Mouse (Mus musculus) kidney, postnatal 0 days (tissue): Measurements from ENCODE around the gene Gxylt1. TPM values are rescaled to one million over a fixed set of nuclear protein-coding genes. Genes with fewer than 3 reads are reported as not detected.

Experiments
- ATAC-seq: fragments of 200-750 bp; cut with Nextera tagmentation; replicated peaks from 2 replicates; pipeline ENCODE4 v1.8.0; 2017; ENCODE audit warnings: low read depth, moderate number of reproducible peaks, moderate TSS enrichment, moderate library complexity; ENCODE audit not compliant: low FRiP score
- DNase-seq: peaks from one replicate; pipeline ENCODE4 v3.0.0-alpha.2; 2016; ENCODE audit warnings: low spot score
- H3K27ac ChIP-seq: fragments of 300-500 bp; sonication (generic); 2 replicates; pipeline ENCODE4 v1.5.1; 2014; ENCODE audit warnings: mild to moderate bottlenecking
- H3K27me3 ChIP-seq: fragments of 300-500 bp; sonication (generic); 2 replicates; pipeline ENCODE4 v1.6.1; 2014; ENCODE audit warnings: low read length, mixed read lengths; ENCODE audit not compliant: insufficient read depth
- H3K36me3 ChIP-seq: fragments of 300-500 bp; sonication (generic); 2 replicates; pipeline ENCODE4 v1.6.1; 2014; ENCODE audit warnings: low read length, mixed read lengths; ENCODE audit not compliant: insufficient read depth
- H3K4me1 ChIP-seq: fragments of 300-500 bp; sonication (generic); replicated peaks from 2 replicates; pipeline ENCODE4 v1.6.1; 2014; ENCODE audit warnings: antibody characterized with exemption, low read length, mixed read lengths; ENCODE audit not compliant: insufficient read depth
- H3K4me2 ChIP-seq: fragments of 300-500 bp; sonication (generic); 2 replicates; pipeline ENCODE4 v1.6.1; 2014; ENCODE audit warnings: mild to moderate bottlenecking, low read length, moderate library complexity, mixed read lengths
- H3K4me3 ChIP-seq: fragments of 300-500 bp; sonication (generic); replicated peaks from 2 replicates; pipeline ENCODE4 v1.5.1; 2014; ENCODE audit warnings: low read depth, low read length
- H3K9ac ChIP-seq: fragments of 300-500 bp; sonication (generic); 2 replicates; pipeline ENCODE4 v1.6.1; 2014; ENCODE audit warnings: low read depth, low read length
- H3K9me3 ChIP-seq: fragments of 300-500 bp; sonication (generic); replicated peaks from 2 replicates; pipeline ENCODE4 v1.6.1; 2016; ENCODE audit warnings: low read length, inconsistent platforms, mixed read lengths
- CTCF ChIP-seq: IDR thresholded peaks from 2 replicates; pipeline ENCODE4 v1.5.1; 2016; ENCODE audit warnings: antibody characterized with exemption, low read depth, mild to moderate bottlenecking, moderate library complexity
- WGBS: fragments of 180-500 bp; shearing (Covaris S2); extraction: QIAGEN DNeasy Blood & Tissue Kit; methylation state at CpG from one replicate; pipeline ENCODE4 v1.1.7; 2014; 5-methylcytosine and 5-hydroxymethylcytosine counted together
- polyA plus RNA-seq: library from polyadenylated mRNA; unstranded; fragments of >200 nt; fragmentation: Nextera tagmentation; extraction: Ambion mirVana; gene quantifications from 2 replicates; pipeline ENCODE4 v1.2.1, GENCODE M21; 2015

The Gxylt1 gene
- polyA plus RNA-seq, 1 experiment from 2014 or later: 6.7 TPM

- Histone ChIP-seq H3K4me1 (no peaks in the 10 kb centered on the region), H3K4me2 (no peak overlapping the region), H3K27me3 (no peaks in the 10 kb centered on the region), H3K9ac (no peak overlapping the region), H3K9me3 (no peaks in the 10 kb centered on the region), H3K36me3 (no peaks in the 10 kb centered on the region), H3K4me3 (no peak overlapping the region), H3K27ac (no peak overlapping the region)
- ATAC-seq (no peak), DNase-seq (no peak)
- TF ChIP-seq CTCF: no peak
- 63% methylated on average over 11 of the region's 11 CpGs for WGBS
Observed at GRCm38 (mm10) chr15:93229028-93229427, 46.0 kb downstream of the Gxylt1 start.

DNA sequence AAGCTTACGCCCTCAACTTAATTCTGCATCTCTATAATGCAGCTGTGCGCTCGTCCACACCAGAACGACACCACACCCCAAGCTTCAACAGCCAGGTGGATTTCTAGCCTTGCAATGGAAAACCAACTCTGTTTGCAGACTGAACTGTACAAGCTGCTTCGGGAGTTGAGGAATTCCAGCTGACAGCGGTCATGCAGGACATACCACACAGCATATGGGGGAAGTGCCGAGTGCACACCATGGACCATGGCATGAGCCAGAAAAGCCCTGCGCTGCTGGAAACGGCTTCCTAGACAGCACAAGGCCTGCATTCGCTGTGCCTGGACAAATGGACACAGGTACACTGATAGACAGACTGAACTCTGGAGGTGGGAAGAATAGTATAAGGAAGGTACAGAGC lies 46.6 kb downstream of the Gxylt1 start:
- no peaks in the 10 kb centered on the region for H3K36me3 ChIP-seq
- no peaks in the 10 kb centered on the region for H3K27me3 ChIP-seq
- 59% methylated on average over 10 of the region's 10 CpGs for WGBS
- no peak overlapping the region for H3K9ac ChIP-seq
- H3K9me3 ChIP-seq: no peaks in the 10 kb centered on the region
- DNase-seq: peak; percentile 63
- ATAC-seq: no peak
- no peak overlapping the region for H3K4me2 ChIP-seq
- TF ChIP-seq CTCF: no peak
- H3K4me1 ChIP-seq: no peaks in the 10 kb centered on the region
- H3K4me3 ChIP-seq: no peak overlapping the region
- no peak overlapping the region for H3K27ac ChIP-seq

GRCm38 (mm10) chr15:93227764-93228079 lies 47.3 kb downstream of the Gxylt1 start:
- Histone ChIP-seq H3K4me1 (no peaks in the 10 kb centered on the region), H3K9ac (no peak overlapping the region), H3K4me2 (no peak overlapping the region), H3K4me3 (no peak overlapping the region), H3K27me3 (no peaks in the 10 kb centered on the region), H3K27ac (no peak overlapping the region), H3K9me3 (no peaks in the 10 kb centered on the region), H3K36me3 (no peaks in the 10 kb centered on the region)
- peak; percentile 73 for DNase-seq
- WGBS: 23% methylated on average over 6 of the region's 6 CpGs
- peak; percentile 82 for TF ChIP-seq CTCF
- ATAC-seq: no peak; the same call in 1 of the 2 replicates

DNA sequence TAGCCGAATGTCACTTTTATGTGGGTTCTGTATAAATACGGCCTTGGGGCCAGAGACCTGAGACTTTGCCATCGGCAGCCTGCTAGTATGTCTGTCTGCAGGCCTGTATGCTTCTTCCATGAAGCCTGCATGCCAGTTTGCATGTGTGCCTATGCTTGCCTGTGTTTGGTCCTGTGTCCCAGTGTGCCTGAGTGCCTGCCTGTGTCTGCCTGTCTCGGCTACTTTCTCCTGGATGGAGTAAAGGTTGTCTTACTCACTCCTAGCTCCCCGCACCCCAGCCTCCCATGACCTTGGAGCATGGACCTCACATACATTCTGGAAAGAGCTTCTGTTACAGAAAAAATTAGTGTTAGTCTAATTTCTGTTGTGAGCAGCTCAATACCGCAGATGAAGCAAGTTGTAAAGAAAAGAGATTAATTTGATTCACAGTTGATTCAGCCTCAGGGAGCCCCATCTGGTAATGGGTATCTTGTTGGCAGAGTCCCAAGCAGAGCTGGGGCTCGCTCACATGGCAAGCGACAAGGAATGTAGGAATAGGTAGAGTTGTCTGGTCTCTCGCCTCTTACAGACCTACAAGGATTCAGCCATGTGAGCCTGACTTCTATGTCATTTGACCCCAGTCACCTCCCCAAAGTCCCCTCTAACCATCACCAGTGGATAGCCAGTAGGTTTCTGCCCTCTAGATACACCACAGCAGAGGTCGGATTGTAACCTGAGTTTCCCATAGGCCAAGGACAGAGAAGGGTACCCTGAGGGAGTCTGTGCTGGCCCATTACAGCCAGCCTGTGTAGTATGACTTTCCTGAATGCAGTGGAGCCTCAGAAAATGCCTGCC lies 47.8 kb downstream of the Gxylt1 start:
- Histone ChIP-seq H3K9ac (no peak overlapping the region), H3K36me3 (no peaks in the 10 kb centered on the region), H3K9me3 (no peaks in the 10 kb centered on the region), H3K4me3 (no peak overlapping the region), H3K4me2 (no peak overlapping the region), H3K4me1 (no peaks in the 10 kb centered on the region), H3K27me3 (no peaks in the 10 kb centered on the region), H3K27ac (no peak overlapping the region)
- ATAC-seq (no peak), DNase-seq (no peak)
- WGBS: 85% methylated on average over 10 of the region's 10 CpGs
- TF ChIP-seq CTCF: no peak

GRCm38 (mm10) chr15:93222475-93222874 lies 52.5 kb downstream of the Gxylt1 start:
- Histone ChIP-seq H3K4me2 (no peak overlapping the region), H3K4me3 (no peak overlapping the region), H3K4me1 (no peaks in the 10 kb centered on the region), H3K27ac (no peak overlapping the region), H3K9me3 (no peaks in the 10 kb centered on the region), H3K9ac (no peak overlapping the region), H3K27me3 (no peaks in the 10 kb centered on the region), H3K36me3 (no peaks in the 10 kb centered on the region)
- peak; percentile 52 for TF ChIP-seq CTCF
- 61% methylated on average over 7 of the region's 7 CpGs for WGBS
- DNase-seq (peak; percentile 13), ATAC-seq (no peak)

DNA sequence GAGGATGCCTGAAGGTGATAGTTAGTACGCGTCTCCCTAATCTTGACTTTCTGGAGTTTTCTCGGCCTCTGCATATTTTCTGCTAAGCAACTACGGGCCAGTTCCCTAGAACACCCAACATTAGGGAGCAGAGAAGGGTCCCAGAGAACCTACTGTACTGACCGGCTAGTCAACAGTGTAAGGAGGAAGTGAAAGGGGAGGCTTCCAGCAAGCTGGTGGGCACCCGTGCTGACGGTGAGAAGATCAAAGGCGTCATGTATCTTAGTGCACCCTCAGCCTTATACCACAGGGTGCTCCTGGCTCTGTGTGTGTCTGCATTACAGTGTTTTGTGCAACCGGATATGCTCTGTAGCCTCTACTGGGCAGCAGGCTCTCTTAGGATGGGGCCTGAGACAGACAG lies 62.4 kb downstream of the Gxylt1 start:
- Histone ChIP-seq H3K4me2 (no peak overlapping the region), H3K9me3 (no peaks in the 10 kb centered on the region), H3K36me3 (no peaks in the 10 kb centered on the region), H3K9ac (no peak overlapping the region), H3K27ac (no peak overlapping the region), H3K4me1 (no peaks in the 10 kb centered on the region), H3K4me3 (no peak overlapping the region), H3K27me3 (no peaks in the 10 kb centered on the region)
- no peak for DNase-seq
- WGBS: 89% methylated on average over 9 of the region's 9 CpGs
- no peak for ATAC-seq
- no peak for TF ChIP-seq CTCF

- ATAC-seq: no peak
- no peaks in the 10 kb centered on the region for H3K9me3 ChIP-seq
- H3K4me1 ChIP-seq: no peaks in the 10 kb centered on the region
- DNase-seq: no peak
- no peak overlapping the region for H3K4me2 ChIP-seq
- no peaks in the 10 kb centered on the region for H3K36me3 ChIP-seq
- no peaks in the 10 kb centered on the region for H3K27me3 ChIP-seq
- H3K9ac ChIP-seq: no peak overlapping the region
- H3K4me3 ChIP-seq: no peak overlapping the region
- TF ChIP-seq CTCF: no peak
- H3K27ac ChIP-seq: no peak overlapping the region
- 89% methylated on average over 1 of the region's 1 CpGs for WGBS
Observed at GRCm38 (mm10) chr15:93204861-93205260, 70.1 kb downstream of the Gxylt1 start.
